Mouse (Mus musculus) kidney, adult 10 weeks (tissue): ENCODE measurements around the gene Gm14743. TPM values are rescaled to one million over a fixed set of nuclear protein-coding genes. Genes with fewer than 3 reads are reported as not detected.

ENCODE experiments used
- polyA plus RNA-seq: library from polyadenylated mRNA; stranded (reverse); fragments of 350-450 nt; fragmentation: Illumina TruSeq; extraction: RNeasy Lipid Tissue Mini Kit (QIAGEN cat#74804); gene quantifications from one replicate; pipeline ENCODE4 v1.2.3, GENCODE M21; 2014; ENCODE audit warnings: low read depth, low replicate concordance

The Gm14743 gene
- polyA plus RNA-seq, result not detected

GRCm38 (mm10) chrX:78245821-78246220 lies at the start of gene Gm14743:
Gene Gm14743 (minus strand): TSS chrX:78245921.

Other genes starting within 250 kb of the Gm14743 start
- not detected for gene Obp1a, start 154.5 kb downstream of the Gm14743 start, polyA plus RNA-seq
- gene Gm5938, start 120.5 kb downstream of the Gm14743 start, polyA plus RNA-seq, result not detected
- gene Obp1b, start 59.1 kb downstream of the Gm14743 start, polyA plus RNA-seq, result not detected
- gene 4930480E11Rik, start 123.7 kb upstream of the Gm14743 start, polyA plus RNA-seq, result not detected